ENCODE assay signal across 8 mouse cellular contexts in the genomic region with DNA sequence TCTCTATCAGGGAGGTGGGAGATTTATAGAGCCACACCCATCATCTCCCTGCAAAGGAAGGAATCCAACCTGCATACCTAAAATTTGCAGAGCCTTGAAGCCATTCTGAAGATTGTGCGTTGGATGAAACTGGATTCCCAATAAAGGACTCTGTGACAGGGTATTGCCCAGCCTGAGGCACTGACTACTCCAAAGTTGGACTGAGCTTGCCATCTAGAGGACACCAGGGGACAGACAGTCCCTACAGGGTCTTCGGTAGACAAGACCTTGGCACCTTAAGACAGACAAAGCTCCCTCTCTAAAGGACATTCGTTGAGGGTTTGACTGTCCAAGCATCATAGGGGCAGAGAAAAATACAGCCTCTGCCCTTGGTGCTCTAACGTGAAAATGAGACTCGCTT.
DNase-seq lines count a peak whose midpoint lies in the region; ATAC-seq and TF ChIP-seq lines count a peak whose summit lies in the region.

No protein-coding gene starts in this region.

- 0 out of 2 replicates have a peak, but pooled peaks have one; percentile 11 for TF ChIP-seq CTCF in G1E (IDR thresholded peaks at IDR 0.05; ENCODE audit: low read depth, low read length)

- H3K4me1 ChIP-seq in G1E (ENCODE audit: insufficient read depth, low read depth, low read length), result peaks cover 32% of the 10 kb centered on the region

- H3K9me3 ChIP-seq in G1E (replicated peaks), result no peaks in the 10 kb centered on the region

- intact Hi-C loops in heart, postnatal 25 days (cut with DNase I), result loop anchor here (5.0 kb wide), 1 partner anchor 1619 kb away; no protein-coding TSS in a partner anchor
- intact Hi-C loops in heart, postnatal 36 days (cut with DNase I), result no loop called here

- ATAC-seq in G1E (ENCODE audit: extremely low read depth, insufficient number of reproducible peaks, low FRiP score, poor library complexity, severe bottlenecking), result peak; percentile 40; the same call in 1 of the 2 replicates
- ATAC-seq in megakaryocyte-erythroid progenitor cell, adult 5-6 weeks (replicated peaks; ENCODE audit: low FRiP score, low TSS enrichment, poor library complexity, severe bottlenecking), result peak; percentile 89

- peak; percentile 89 for DNase-seq in heart, adult 11 months
- no peak for DNase-seq in heart, postnatal 25 days (ENCODE audit: low spot score)
- no peak for DNase-seq in G1E (ENCODE audit: low spot score)
- DNase-seq in embryo, embryonic 11 days, result peak; percentile 77
- peak; percentile 22 to 23 for DNase-seq in heart, postnatal 36 days
- peak; percentile 18 for DNase-seq in left cerebral cortex, adult 18-20 months (ENCODE audit: low spot score in 2 of 2)
- peak; percentile 31 to 38 for DNase-seq in spleen, postnatal 36 days (ENCODE audit: low spot score in 2 of 2)

- no peaks in the 10 kb centered on the region for H3K36me3 ChIP-seq in G1E (replicated peaks)

- no peaks in the 10 kb centered on the region for H3K27me3 ChIP-seq in G1E (ENCODE audit: insufficient read depth, low read length)

- no peak overlapping the region for H3K4me3 ChIP-seq in G1E (ENCODE audit: low read depth, low read length)

Comparison
In these comparisons a context has a peak if more than half of its experiments do, and no peak if none do; other contexts are left out.
1. DNase-seq: peak in heart, adult 11 months (single experiment), embryo, embryonic 11 days (single experiment), heart, postnatal 36 days (2 of 2), left cerebral cortex, adult 18-20 months (2 of 2) and spleen, postnatal 36 days (2 of 2); none in heart, postnatal 25 days (single experiment) and G1E (single experiment).